Mouse (Mus musculus): Measurements from ENCODE around the gene Zfp784. TPM values are rescaled to one million over a fixed set of nuclear protein-coding genes. Genes with fewer than 3 reads are reported as not detected.

The Zfp784 gene
- polyA plus RNA-seq, 1 experiment from 2014 or later, result 3.8 TPM

DNA sequence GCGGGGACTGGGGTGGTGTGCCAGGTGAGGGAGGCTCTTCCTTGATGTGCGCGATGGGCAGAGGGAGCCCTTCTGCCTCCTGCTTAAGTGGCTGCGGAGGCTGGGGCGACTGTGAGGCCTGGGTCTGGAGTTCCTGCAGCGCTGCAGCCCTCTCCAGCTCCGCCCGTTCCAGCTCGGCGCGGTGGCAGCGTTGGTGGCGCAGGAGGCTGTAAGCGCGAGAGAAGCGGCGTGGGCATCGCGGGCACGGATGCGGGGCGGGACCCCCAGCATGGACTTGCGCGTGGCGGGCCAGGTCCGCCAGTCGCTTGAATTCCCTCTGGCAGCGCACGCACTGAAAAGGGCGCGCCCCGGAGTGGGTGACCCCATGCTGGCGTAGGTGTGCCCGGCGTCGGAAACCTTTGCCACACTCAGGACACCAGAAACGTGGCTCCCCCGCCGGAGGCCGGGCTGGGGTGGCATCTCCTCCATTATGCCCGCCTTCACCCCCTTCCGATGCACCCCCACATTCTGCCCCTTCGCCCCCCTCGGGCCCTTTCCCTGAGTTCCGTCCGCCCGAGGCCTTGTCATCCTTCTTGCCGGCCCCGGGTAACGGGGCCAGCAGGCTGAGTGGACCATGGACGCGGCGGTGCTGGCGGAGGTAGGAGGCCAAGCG lies 44.8 kb downstream of the Zfp784 start:
- no peak for DNase-seq (ENCODE audit: low spot score)

DNA sequence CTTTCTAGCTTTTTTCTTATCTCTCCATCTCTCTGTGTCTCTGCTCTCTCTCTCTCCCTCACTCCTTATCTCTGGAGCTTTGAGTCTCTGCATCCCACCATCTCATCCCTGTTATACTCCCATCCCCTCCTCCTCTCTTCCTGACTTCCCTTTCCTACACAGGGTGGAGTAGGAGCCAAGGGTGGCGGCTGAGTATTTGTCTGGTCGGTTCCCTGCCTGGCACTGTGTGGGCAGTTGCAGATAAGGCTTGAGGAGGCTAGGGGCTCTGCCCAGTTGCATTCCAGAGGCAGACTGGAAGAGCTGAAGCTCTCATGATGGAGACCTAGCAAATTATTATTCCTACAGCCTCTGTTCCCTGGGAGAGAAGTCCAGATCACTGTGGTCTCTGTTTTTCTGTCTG lies 50.0 kb downstream of the Zfp784 start:
- no peak for DNase-seq (ENCODE audit: low spot score)

Other genes with a start within 250 kb of the Zfp784 start
- gene Tmem238, start 248.8 kb downstream of the Zfp784 start, polyA plus RNA-seq (2015; fragmentation: Nextera tagmentation; extraction: Ambion mirVana), result 9.6 and 11.7 TPM in 2 replicates
- gene Rpl28, start 245.6 kb downstream of the Zfp784 start, polyA plus RNA-seq (2015; fragmentation: Nextera tagmentation; extraction: Ambion mirVana), result 546 and 590 TPM in 2 replicates
- 413 and 414 TPM in 2 replicates for gene Ube2s, start 225.9 kb downstream of the Zfp784 start, polyA plus RNA-seq (2015; fragmentation: Nextera tagmentation; extraction: Ambion mirVana)
- not detected in 2 replicates for gene Shisa7, start 193.8 kb downstream of the Zfp784 start, polyA plus RNA-seq (2015; fragmentation: Nextera tagmentation; extraction: Ambion mirVana)
- gene Isoc2b, start 168.2 kb downstream of the Zfp784 start, polyA plus RNA-seq (2015; fragmentation: Nextera tagmentation; extraction: Ambion mirVana), result 19.9 and 22.0 TPM in 2 replicates
- gene Isoc2a, start 161.3 kb downstream of the Zfp784 start, polyA plus RNA-seq (2015; fragmentation: Nextera tagmentation; extraction: Ambion mirVana), result 0.72 and 0.81 TPM in 2 replicates
- 0.10 TPM in 2 replicates for gene Gm36210, start 131.9 kb downstream of the Zfp784 start, polyA plus RNA-seq (2015; fragmentation: Nextera tagmentation; extraction: Ambion mirVana)
- gene Zfp628, start 123.2 kb downstream of the Zfp784 start, polyA plus RNA-seq (2015; fragmentation: Nextera tagmentation; extraction: Ambion mirVana), result 2.7 and 3.1 TPM in 2 replicates
- 0.22 and 0.60 TPM in 2 replicates for gene Nat14, start 116.4 kb downstream of the Zfp784 start, polyA plus RNA-seq (2015; fragmentation: Nextera tagmentation; extraction: Ambion mirVana)
- 0.07 and 0.19 TPM in 2 replicates for gene Ssc5d, start 112.7 kb downstream of the Zfp784 start, polyA plus RNA-seq (2015; fragmentation: Nextera tagmentation; extraction: Ambion mirVana)
- gene Sbk2, start 74.0 kb downstream of the Zfp784 start, polyA plus RNA-seq (2015; fragmentation: Nextera tagmentation; extraction: Ambion mirVana), result 0.09 and 0.21 TPM in 2 replicates
- gene Sbk3, start 67.3 kb downstream of the Zfp784 start, polyA plus RNA-seq (2015; fragmentation: Nextera tagmentation; extraction: Ambion mirVana), result not detected in 2 replicates
- 18.7 and 22.3 TPM in 2 replicates for gene Zfp579, start 42.3 kb downstream of the Zfp784 start, polyA plus RNA-seq (2015; fragmentation: Nextera tagmentation; extraction: Ambion mirVana)
- gene Zfp524, start 24.0 kb downstream of the Zfp784 start, polyA plus RNA-seq (2015; fragmentation: Nextera tagmentation; extraction: Ambion mirVana), result 14.9 and 18.2 TPM in 2 replicates
- 32.3 and 33.5 TPM in 2 replicates for gene Fiz1, start 23.7 kb downstream of the Zfp784 start, polyA plus RNA-seq (2015; fragmentation: Nextera tagmentation; extraction: Ambion mirVana)
- 2.9 and 5.4 TPM in 2 replicates for gene Gm44973, start 22.9 kb downstream of the Zfp784 start, polyA plus RNA-seq (2015; fragmentation: Nextera tagmentation; extraction: Ambion mirVana)
- gene Zfp865, start 18.1 kb downstream of the Zfp784 start, polyA plus RNA-seq (2015; fragmentation: Nextera tagmentation; extraction: Ambion mirVana), result 5.1 and 5.9 TPM in 2 replicates
- gene Ccdc106, start 17.9 kb downstream of the Zfp784 start, polyA plus RNA-seq (2015; fragmentation: Nextera tagmentation; extraction: Ambion mirVana), result 0.27 TPM in 1 of 2 replicates, not detected in the other
- gene 4632433K11Rik, start 4.3 kb downstream of the Zfp784 start, polyA plus RNA-seq (2015; fragmentation: Nextera tagmentation; extraction: Ambion mirVana), result not detected in 2 replicates
- 15.2 and 15.4 TPM in 2 replicates for gene Zfp580, start 13.1 kb upstream of the Zfp784 start, polyA plus RNA-seq (2015; fragmentation: Nextera tagmentation; extraction: Ambion mirVana)
- 131 and 138 TPM in 2 replicates for gene U2af2, start 23.7 kb upstream of the Zfp784 start, polyA plus RNA-seq (2015; fragmentation: Nextera tagmentation; extraction: Ambion mirVana)
- gene Epn1, start 41.8 kb upstream of the Zfp784 start, polyA plus RNA-seq (2015; fragmentation: Nextera tagmentation; extraction: Ambion mirVana), result 42.6 and 44.8 TPM in 2 replicates
- gene Rfpl4, start 78.5 kb upstream of the Zfp784 start, polyA plus RNA-seq (2015; fragmentation: Nextera tagmentation; extraction: Ambion mirVana), result not detected in 2 replicates
- 0.13 and 0.40 TPM in 2 replicates for gene Rasl2-9, start 87.5 kb upstream of the Zfp784 start, polyA plus RNA-seq (2015; fragmentation: Nextera tagmentation; extraction: Ambion mirVana)
- gene Vmn1r55, start 111.2 kb upstream of the Zfp784 start, polyA plus RNA-seq (2015; fragmentation: Nextera tagmentation; extraction: Ambion mirVana), result not detected in 2 replicates
- gene Vmn1r56, start 158.3 kb upstream of the Zfp784 start, polyA plus RNA-seq (2015; fragmentation: Nextera tagmentation; extraction: Ambion mirVana), result not detected in 2 replicates
- not detected in 2 replicates for gene Vmn1r57, start 180.0 kb upstream of the Zfp784 start, polyA plus RNA-seq (2015; fragmentation: Nextera tagmentation; extraction: Ambion mirVana)

Measured in thymus, postnatal 0 days (tissue).